In genomic region chr1:128551743-128552397, GRCm38 (mm10) we compare ENCODE assay signal across 9 mouse cellular contexts. TPM values are rescaled to one million over a fixed set of nuclear protein-coding genes. Genes with fewer than 3 reads are reported as not detected.
DNase-seq lines count a peak whose midpoint lies in the region; ATAC-seq lines count a peak whose summit lies in the region.
"Had no signal": no experiment of that assay in that cellular context is flagged by ENCODE, and none has a peak within 500 bp of the region (broad histone marks: within the 10 kb centered on the region; RNA-seq: fewer than 3 reads in every experiment).

No protein-coding gene starts in this region.

- WGBS in forebrain, embryonic 15.5 days: 14% methylated on average over 8 of the region's 8 CpGs
- WGBS in midbrain, embryonic 16.5 days: 10% methylated on average over 8 of the region's 8 CpGs

- ATAC-seq in forebrain, embryonic 15.5 days (replicated peaks): peak; percentile 57; the same call in 1 of the 2 replicates
- ATAC-seq in midbrain, embryonic 16.5 days: peak; percentile 68; the same call in 1 of the 2 replicates

- H3K36me3 ChIP-seq in forebrain, embryonic 15.5 days: no peaks in the 10 kb centered on the region
- H3K36me3 ChIP-seq in midbrain, embryonic 16.5 days (ENCODE audit: control insufficient read depth, insufficient read depth, low read length): no peaks in the 10 kb centered on the region
- H3K36me3 ChIP-seq: G1E had no signal

- H3K9me3 ChIP-seq in forebrain, embryonic 15.5 days: no peaks in the 10 kb centered on the region
- H3K9me3 ChIP-seq in midbrain, embryonic 16.5 days (replicated peaks; ENCODE audit: control insufficient read depth, low read length, poor library complexity, severe bottlenecking): no peaks in the 10 kb centered on the region
- H3K9me3 ChIP-seq: G1E had no signal

- no peak overlapping the region for H3K27ac ChIP-seq in forebrain, embryonic 15.5 days (replicated peaks)
- no peak overlapping the region for H3K27ac ChIP-seq in midbrain, embryonic 16.5 days (ENCODE audit: low read length)

- H3K27me3 ChIP-seq in forebrain, embryonic 15.5 days: no peaks in the 10 kb centered on the region
- H3K27me3 ChIP-seq in midbrain, embryonic 16.5 days (ENCODE audit: control insufficient read depth, insufficient read depth, low read depth, low read length): no peaks in the 10 kb centered on the region; the same call in 1 of the 2 replicates

- 0 out of 2 replicates have a peak, but pooled peaks cover 5% of the 10 kb centered on the region for H3K4me1 ChIP-seq in forebrain, embryonic 15.5 days
- peaks cover 2% of the 10 kb centered on the region; the same call in 1 of the 2 replicates for H3K4me1 ChIP-seq in midbrain, embryonic 16.5 days (ENCODE audit: control insufficient read depth, insufficient read depth, low read length)

- no peak overlapping the region for H3K9ac ChIP-seq in forebrain, embryonic 15.5 days (replicated peaks)
- H3K9ac ChIP-seq in midbrain, embryonic 16.5 days (ENCODE audit: low read depth, low read length): no peak overlapping the region

- H3K4me2 ChIP-seq in forebrain, embryonic 15.5 days (replicated peaks): no peak overlapping the region
- no peak overlapping the region for H3K4me2 ChIP-seq in midbrain, embryonic 16.5 days (ENCODE audit: low read length)

- H3K4me3 ChIP-seq in forebrain, embryonic 15.5 days: no peak overlapping the region
- H3K4me3 ChIP-seq in midbrain, embryonic 16.5 days (ENCODE audit: low read depth, low read length): no peak overlapping the region

- DNase-seq in layer of hippocampus, postnatal 10 days (ENCODE audit: low spot score in 2 of 2): peak; percentile 19 to 27
- no peak for DNase-seq in layer of hippocampus, postnatal 25 days (ENCODE audit: extremely low spot score in 1 of 2, low spot score in 1 of 2)
- peak; percentile 47 for DNase-seq in embryo, embryonic 11 days
- no peak for DNase-seq in adrenal gland, postnatal 4 days (ENCODE audit: low spot score in 2 of 2)
- no peak for DNase-seq in right cerebral cortex, postnatal 36 days (ENCODE audit: low spot score in 2 of 2)
- no peak for DNase-seq in adrenal gland, adult 2 months

RNA-seq across cellular contexts. Expression of gene Cxcr4, which starts 40.2 kb away (rescaled TPM):
- 10 to 100 TPM; 19.5 to 22.5 TPM for total RNA-seq in layer of hippocampus, postnatal 10 days (2021)
- 1 to 10 TPM; 7.7 to 8.9 TPM for total RNA-seq in layer of hippocampus, postnatal 25 days (2021)
- 10.7 and 11.0 TPM in 2 replicates for polyA plus RNA-seq in forebrain, embryonic 15.5 days (2015; fragmentation: Nextera tagmentation; extraction: Ambion mirVana)
- 4.0 and 5.6 TPM in 2 replicates for polyA plus RNA-seq in midbrain, embryonic 16.5 days (2015; fragmentation: Nextera tagmentation; extraction: Ambion mirVana)
- total RNA-seq in adrenal gland, postnatal 4 days (2021): 10 to 100 TPM; 35.9 to 37.7 TPM
- total RNA-seq in adrenal gland, adult 2 months (2021): 10 to 100 TPM; 18.4 to 36.7 TPM
- polyA plus RNA-seq in adrenal gland, adult 2 months (2012; rRNA removed): 41.9 and 88.3 TPM in 2 replicates
- polyA plus RNA-seq: G1E had no signal

Comparison
In these comparisons a context has a peak if more than half of its experiments do, and no peak if none do; other contexts are left out.
1. DNase-seq: peak in layer of hippocampus, postnatal 10 days (2 of 2) and embryo, embryonic 11 days (single experiment); none in layer of hippocampus, postnatal 25 days (0 of 2), adrenal gland, postnatal 4 days (0 of 2), right cerebral cortex, postnatal 36 days (0 of 2) and adrenal gland, adult 2 months (single experiment).